Mouse (Mus musculus) intestine, embryonic 15.5 days (tissue): ENCODE measurements around the gene Rnf40. TPM values are rescaled to one million over a fixed set of nuclear protein-coding genes. Genes with fewer than 3 reads are reported as not detected.

Experiments used
- polyA plus RNA-seq: library from polyadenylated mRNA; unstranded; fragments of >200 nt; fragmentation: Nextera tagmentation; extraction: Ambion mirVana; gene quantifications from 2 replicates; pipeline ENCODE4 v1.2.1, GENCODE M21; 2015

Gene Rnf40
- polyA plus RNA-seq, 1 experiment from 2014 or later = 37.4 TPM

Other genes with a start within 250 kb of the Rnf40 start
- gene Zfp768, start 243.2 kb upstream of the Rnf40 start, polyA plus RNA-seq = 18.9 and 19.9 TPM in 2 replicates
- 10.5 and 11.5 TPM in 2 replicates for gene Zfp747, start 212.7 kb upstream of the Rnf40 start, polyA plus RNA-seq
- 6.3 TPM in 2 replicates for gene 9130019O22Rik, start 201.6 kb upstream of the Rnf40 start, polyA plus RNA-seq
- gene E430018J23Rik, start 195.1 kb upstream of the Rnf40 start, polyA plus RNA-seq = 8.0 and 9.3 TPM in 2 replicates
- 7.5 and 8.3 TPM in 2 replicates for gene Zfp764, start 181.9 kb upstream of the Rnf40 start, polyA plus RNA-seq
- 22.6 and 24.8 TPM in 2 replicates for gene Zfp688, start 166.7 kb upstream of the Rnf40 start, polyA plus RNA-seq
- gene Zfp689, start 139.6 kb upstream of the Rnf40 start, polyA plus RNA-seq = 5.6 and 5.9 TPM in 2 replicates
- 36.0 and 37.4 TPM in 2 replicates for gene Prr14, start 129.2 kb upstream of the Rnf40 start, polyA plus RNA-seq
- gene Fbrs, start 109.6 kb upstream of the Rnf40 start, polyA plus RNA-seq = 8.9 and 9.2 TPM in 2 replicates
- gene Srcap, start 76.8 kb upstream of the Rnf40 start, polyA plus RNA-seq = 37.6 and 37.9 TPM in 2 replicates
- 11.5 and 12.3 TPM in 2 replicates for gene Gm42715, start 69.2 kb upstream of the Rnf40 start, polyA plus RNA-seq
- gene Tmem265, start 27.4 kb upstream of the Rnf40 start, polyA plus RNA-seq = 5.5 and 5.6 TPM in 2 replicates
- gene Phkg2, start 15.4 kb upstream of the Rnf40 start, polyA plus RNA-seq = 34.3 TPM in 2 replicates
- gene Ccdc189, start 172 bp upstream of the Rnf40 start, polyA plus RNA-seq = 4.1 and 4.9 TPM in 2 replicates
- gene Zfp629, start 27.0 kb downstream of the Rnf40 start, polyA plus RNA-seq = 8.8 and 9.4 TPM in 2 replicates
- 48.1 and 52.8 TPM in 2 replicates for gene Bcl7c, start 120.2 kb downstream of the Rnf40 start, polyA plus RNA-seq
- gene Ctf1, start 124.0 kb downstream of the Rnf40 start, polyA plus RNA-seq = 9.4 and 10.5 TPM in 2 replicates
- 0.13 and 0.29 TPM in 2 replicates for gene Ctf2, start 143.4 kb downstream of the Rnf40 start, polyA plus RNA-seq
- 3.2 and 4.3 TPM in 2 replicates for gene Fbxl19, start 155.8 kb downstream of the Rnf40 start, polyA plus RNA-seq
- 22.9 and 25.5 TPM in 2 replicates for gene Orai3, start 181.0 kb downstream of the Rnf40 start, polyA plus RNA-seq
- gene Setd1a, start 187.9 kb downstream of the Rnf40 start, polyA plus RNA-seq = 15.2 and 17.4 TPM in 2 replicates
- not detected in 2 replicates for gene Gm49388, start 196.8 kb downstream of the Rnf40 start, polyA plus RNA-seq
- 28.0 and 31.2 TPM in 2 replicates for gene Hsd3b7, start 211.8 kb downstream of the Rnf40 start, polyA plus RNA-seq
- gene Stx4a, start 235.5 kb downstream of the Rnf40 start, polyA plus RNA-seq = 40.6 and 40.7 TPM in 2 replicates
- gene Stx1b, start 235.8 kb downstream of the Rnf40 start, polyA plus RNA-seq = 3.2 and 3.4 TPM in 2 replicates